Mouse (Mus musculus): ENCODE results near the gene 4921507P07Rik. TPM values are rescaled to one million over a fixed set of nuclear protein-coding genes. Genes with fewer than 3 reads are reported as not detected.
A peak's percentile ranks its signal among the peaks of the same experiment; 100 is the strongest.
"Not testable (repeated sequence)": the region's sequence is repeated elsewhere in the genome, so short reads cannot be mapped to it uniquely, and the experiment has no call there.

The 4921507P07Rik gene
- polyA plus RNA-seq (2015; fragmentation: Nextera tagmentation; extraction: Ambion mirVana), result 0.14 and 0.52 TPM in 2 replicates

GRCm38 (mm10) chr6:50596301-50597211, at the start of gene 4921507P07Rik:
TSS of gene 4921507P07Rik (minus strand) at chr6:50596632.
- H3K27ac ChIP-seq, result no peak within 1 kb of the TSS
- H3K27me3 ChIP-seq, result no peaks in the 10 kb centered on the region
- no peaks in the 10 kb centered on the region for H3K36me3 ChIP-seq
- H3K4me1 ChIP-seq, result peaks cover 21% of the 10 kb centered on the region
- peak within 1 kb of the TSS; percentile 47 for H3K9ac ChIP-seq
- peak within 1 kb of the TSS; percentile 59 for H3K4me3 ChIP-seq
- under 1% methylated on average over 62 of the region's 62 CpGs for WGBS
- peak; percentile 91 for ATAC-seq (ENCODE audit: insufficient number of reproducible peaks, low FRiP score, low TSS enrichment, low read depth)
- peak within 1 kb of the TSS; percentile 99 for H3K4me2 ChIP-seq
- no peaks in the 10 kb centered on the region for H3K9me3 ChIP-seq

- H3K36me3 ChIP-seq, result no peaks in the 10 kb centered on the region
- H3K4me3 ChIP-seq, result no peak overlapping the region
- 0 out of 2 replicates have a peak, but pooled peaks cover 10% of the 10 kb centered on the region for H3K4me1 ChIP-seq
- no peak overlapping the region for H3K27ac ChIP-seq
- no peaks in the 10 kb centered on the region for H3K9me3 ChIP-seq
- H3K9ac ChIP-seq, result no peak overlapping the region
- 40% methylated on average over 3 of the region's 3 CpGs for WGBS
- H3K4me2 ChIP-seq, result no peak overlapping the region
- ATAC-seq (ENCODE audit: insufficient number of reproducible peaks, low FRiP score, low TSS enrichment, low read depth), result no peak
- no peaks in the 10 kb centered on the region for H3K27me3 ChIP-seq
Measured at GRCm38 (mm10) chr6:50644701-50645100, 48.3 kb upstream of the 4921507P07Rik start.

GRCm38 (mm10) chr6:50641898-50642297, 45.5 kb upstream of the 4921507P07Rik start:
- H3K9me3 ChIP-seq, result no peaks in the 10 kb centered on the region
- no peak for ATAC-seq (ENCODE audit: insufficient number of reproducible peaks, low FRiP score, low TSS enrichment, low read depth)
- H3K4me1 ChIP-seq, result 0 out of 2 replicates have a peak, but pooled peaks cover 10% of the 10 kb centered on the region
- H3K9ac ChIP-seq, result no peak overlapping the region
- WGBS, result 43% methylated on average over 5 of the region's 5 CpGs
- H3K4me2 ChIP-seq, result no peak overlapping the region
- H3K4me3 ChIP-seq, result no peak overlapping the region
- H3K27ac ChIP-seq, result no peak overlapping the region
- H3K27me3 ChIP-seq, result no peaks in the 10 kb centered on the region
- H3K36me3 ChIP-seq, result no peaks in the 10 kb centered on the region

GRCm38 (mm10) chr6:50640377-50640776, 43.9 kb upstream of the 4921507P07Rik start:
- no peaks in the 10 kb centered on the region for H3K27me3 ChIP-seq
- 54% methylated on average over 4 of the region's 4 CpGs for WGBS
- ATAC-seq (ENCODE audit: insufficient number of reproducible peaks, low FRiP score, low TSS enrichment, low read depth), result no peak
- H3K9ac ChIP-seq, result no peak overlapping the region
- 0 out of 2 replicates have a peak, but pooled peaks cover 9% of the 10 kb centered on the region for H3K4me1 ChIP-seq
- H3K27ac ChIP-seq, result no peak overlapping the region
- no peak overlapping the region for H3K4me2 ChIP-seq
- no peak overlapping the region for H3K4me3 ChIP-seq
- H3K36me3 ChIP-seq, result no peaks in the 10 kb centered on the region
- no peaks in the 10 kb centered on the region for H3K9me3 ChIP-seq

GRCm38 (mm10) chr6:50639656-50640055, 43.2 kb upstream of the 4921507P07Rik start:
- no peak for ATAC-seq (ENCODE audit: insufficient number of reproducible peaks, low FRiP score, low TSS enrichment, low read depth)
- no peak overlapping the region for H3K27ac ChIP-seq
- H3K4me2 ChIP-seq, result no peak overlapping the region
- no peaks in the 10 kb centered on the region for H3K36me3 ChIP-seq
- H3K27me3 ChIP-seq, result no peaks in the 10 kb centered on the region
- no peak overlapping the region for H3K9ac ChIP-seq
- 31% methylated on average over 2 of the region's 2 CpGs for WGBS
- H3K9me3 ChIP-seq, result no peaks in the 10 kb centered on the region
- H3K4me1 ChIP-seq, result 0 out of 2 replicates have a peak, but pooled peaks cover 4% of the 10 kb centered on the region
- H3K4me3 ChIP-seq, result no peak overlapping the region

- WGBS, result 78% methylated on average over 2 of the region's 2 CpGs
- H3K27me3 ChIP-seq; H3K9ac ChIP-seq; H3K9me3 ChIP-seq; H3K36me3 ChIP-seq; H3K27ac ChIP-seq; H3K4me1 ChIP-seq; ATAC-seq (ENCODE audit: insufficient number of reproducible peaks, low FRiP score, low TSS enrichment, low read depth); H3K4me2 ChIP-seq; H3K4me3 ChIP-seq: not testable (repeated sequence)
Measured at GRCm38 (mm10) chr6:50626170-50626569, 29.7 kb upstream of the 4921507P07Rik start.

GRCm38 (mm10) chr6:50618273-50618672, 21.8 kb upstream of the 4921507P07Rik start:
- not testable (repeated sequence) for H3K9ac ChIP-seq; ATAC-seq (ENCODE audit: insufficient number of reproducible peaks, low FRiP score, low TSS enrichment, low read depth); H3K4me1 ChIP-seq; H3K27me3 ChIP-seq; H3K4me2 ChIP-seq; H3K27ac ChIP-seq; H3K36me3 ChIP-seq; H3K4me3 ChIP-seq; H3K9me3 ChIP-seq
- 66% methylated on average over 1 of the region's 1 CpGs for WGBS

- no peak overlapping the region for H3K9ac ChIP-seq
- WGBS, result 34% methylated on average over 4 of the region's 4 CpGs
- H3K4me1 ChIP-seq, result peaks cover 13% of the 10 kb centered on the region
- no peaks in the 10 kb centered on the region for H3K9me3 ChIP-seq
- no peak overlapping the region for H3K4me2 ChIP-seq
- H3K27ac ChIP-seq, result no peak overlapping the region
- H3K27me3 ChIP-seq, result no peaks in the 10 kb centered on the region
- ATAC-seq (ENCODE audit: insufficient number of reproducible peaks, low FRiP score, low TSS enrichment, low read depth), result no peak
- no peaks in the 10 kb centered on the region for H3K36me3 ChIP-seq
- H3K4me3 ChIP-seq, result no peak overlapping the region
Measured at GRCm38 (mm10) chr6:50601620-50602019, 5.2 kb upstream of the 4921507P07Rik start.

- Histone ChIP-seq H3K4me1 (peaks cover 21% of the 10 kb centered on the region), H3K36me3 (no peaks in the 10 kb centered on the region), H3K27ac (peak overlapping the region; percentile 38; the same call in 1 of the 2 replicates), H3K27me3 (no peaks in the 10 kb centered on the region), H3K9ac (no peak overlapping the region), H3K4me2 (no peak overlapping the region), H3K4me3 (no peak overlapping the region), H3K9me3 (no peaks in the 10 kb centered on the region)
- 31% methylated on average over 5 of the region's 5 CpGs for WGBS
- no peak for ATAC-seq (ENCODE audit: insufficient number of reproducible peaks, low FRiP score, low TSS enrichment, low read depth)
Measured at GRCm38 (mm10) chr6:50598560-50598959, 2.1 kb upstream of the 4921507P07Rik start.

- H3K4me3 ChIP-seq, result no peak overlapping the region
- no peaks in the 10 kb centered on the region for H3K9me3 ChIP-seq
- H3K4me1 ChIP-seq, result peaks cover 21% of the 10 kb centered on the region
- H3K36me3 ChIP-seq, result no peaks in the 10 kb centered on the region
- H3K27ac ChIP-seq, result no peak overlapping the region
- no peak overlapping the region for H3K9ac ChIP-seq
- no peak overlapping the region for H3K4me2 ChIP-seq
- no peak for ATAC-seq (ENCODE audit: insufficient number of reproducible peaks, low FRiP score, low TSS enrichment, low read depth)
- H3K27me3 ChIP-seq, result no peaks in the 10 kb centered on the region
- WGBS, result 77% methylated on average over 2 of the region's 2 CpGs
Measured at GRCm38 (mm10) chr6:50594372-50594771, 2.1 kb downstream of the 4921507P07Rik start.

- 68% methylated on average over 10 of the region's 10 CpGs for WGBS
- Histone ChIP-seq H3K4me2 (no peak overlapping the region), H3K9ac (no peak overlapping the region), H3K36me3 (no peaks in the 10 kb centered on the region), H3K27ac (no peak overlapping the region), H3K9me3 (no peaks in the 10 kb centered on the region), H3K4me1 (peaks cover 16% of the 10 kb centered on the region), H3K27me3 (no peaks in the 10 kb centered on the region), H3K4me3 (no peak overlapping the region)
- ATAC-seq (ENCODE audit: insufficient number of reproducible peaks, low FRiP score, low TSS enrichment, low read depth), result no peak
Measured at GRCm38 (mm10) chr6:50593334-50593845, 3.0 kb downstream of the 4921507P07Rik start.

- H3K4me3 ChIP-seq, result no peak overlapping the region
- no peak overlapping the region for H3K4me2 ChIP-seq
- H3K36me3 ChIP-seq, result no peaks in the 10 kb centered on the region
- no peaks in the 10 kb centered on the region for H3K4me1 ChIP-seq
- no peaks in the 10 kb centered on the region for H3K9me3 ChIP-seq
- 82% methylated on average over 3 of the region's 3 CpGs for WGBS
- no peak for ATAC-seq (ENCODE audit: insufficient number of reproducible peaks, low FRiP score, low TSS enrichment, low read depth)
- H3K27me3 ChIP-seq, result no peaks in the 10 kb centered on the region
- H3K27ac ChIP-seq, result no peak overlapping the region
- H3K9ac ChIP-seq, result no peak overlapping the region
Measured at GRCm38 (mm10) chr6:50590234-50590633, 6.2 kb downstream of the 4921507P07Rik start.

Measured in limb, embryonic 15.5 days (tissue).